In the genomic region with DNA sequence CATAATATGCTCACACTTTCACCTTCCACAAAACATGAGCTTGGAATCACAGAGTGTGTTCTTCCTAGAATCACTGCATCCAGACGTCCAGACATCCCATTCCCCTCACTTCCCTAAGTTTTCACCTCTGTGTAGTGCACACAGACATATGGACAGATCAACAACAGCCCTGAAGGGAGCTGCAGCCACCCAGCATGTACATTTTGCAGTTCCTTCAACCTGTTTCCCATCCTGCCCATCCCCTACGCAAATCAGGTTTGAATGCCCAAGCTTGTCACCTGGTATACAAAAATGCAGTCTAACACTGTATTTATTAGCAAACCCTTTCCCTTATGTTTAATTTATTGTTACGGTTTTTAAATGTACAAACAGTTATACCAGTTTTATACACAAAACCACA, we compare ENCODE assay signal across 11 mouse cellular contexts.
DNase-seq lines count a peak whose midpoint lies in the region; ATAC-seq and TF ChIP-seq lines count a peak whose summit lies in the region.
"Had no signal": no experiment of that assay in that cellular context is flagged by ENCODE, and none has a peak within 500 bp of the region (broad histone marks: within the 10 kb centered on the region; RNA-seq: fewer than 3 reads in every experiment).

No protein-coding gene starts in this region.

- H3K9ac ChIP-seq in neural tube, embryonic 11.5 days (ENCODE audit: low read length), result no peak overlapping the region
- 0 out of 2 replicates have a peak overlapping the region, but pooled peaks have one; percentile 14 for H3K9ac ChIP-seq in hindbrain, postnatal 0 days (replicated peaks; ENCODE audit: low read length)
- H3K9ac ChIP-seq in neural tube, embryonic 14.5 days (replicated peaks; ENCODE audit: low read depth, low read length), result no peak overlapping the region
- H3K9ac ChIP-seq: lung, embryonic 14.5 days had no signal

- no peak for DNase-seq in frontal cortex, postnatal 36 days (ENCODE audit: low spot score in 2 of 2)
- DNase-seq in neural tube, embryonic 11.5 days (ENCODE audit: low spot score), result no peak
- no peak for DNase-seq in neural tube, embryonic 10.5 days (ENCODE audit: extremely low spot score, low spot score)
- DNase-seq in hindbrain, postnatal 0 days (ENCODE audit: low spot score), result no peak
- DNase-seq in ovary, adult 18-20 months (ENCODE audit: low spot score), result no peak
- DNase-seq in spleen, postnatal 4 days (ENCODE audit: low spot score in 2 of 2), result no peak

- H3K9me3 ChIP-seq in neural tube, embryonic 11.5 days (ENCODE audit: control insufficient read depth, low read length), result no peaks in the 10 kb centered on the region
- no peaks in the 10 kb centered on the region for H3K9me3 ChIP-seq in hindbrain, postnatal 0 days (ENCODE audit: low read length)
- H3K9me3 ChIP-seq in neural tube, embryonic 14.5 days (ENCODE audit: control insufficient read depth, low read length), result no peaks in the 10 kb centered on the region
- H3K9me3 ChIP-seq: heart, embryonic 10.5 days had no signal

- no peaks in the 10 kb centered on the region for H3K36me3 ChIP-seq in neural tube, embryonic 11.5 days (ENCODE audit: control insufficient read depth, insufficient read depth, low read length)
- no peaks in the 10 kb centered on the region for H3K36me3 ChIP-seq in hindbrain, postnatal 0 days (ENCODE audit: insufficient read depth, low read length)
- H3K36me3 ChIP-seq in neural tube, embryonic 14.5 days (ENCODE audit: control insufficient read depth, insufficient read depth, low read length), result no peaks in the 10 kb centered on the region
- H3K36me3 ChIP-seq: heart, embryonic 10.5 days had no signal

- H3K4me3 ChIP-seq in neural tube, embryonic 11.5 days (ENCODE audit: low read depth, low read length), result no peak overlapping the region
- peak overlapping the region; percentile 25 for H3K4me3 ChIP-seq in hindbrain, postnatal 0 days (ENCODE audit: low read length)
- no peak overlapping the region; the same call in 1 of the 2 replicates for H3K4me3 ChIP-seq in neural tube, embryonic 14.5 days (ENCODE audit: low read depth, low read length)

- TF ChIP-seq CTCF in hindbrain, postnatal 0 days (IDR thresholded peaks at IDR 0.05; ENCODE audit: low read depth), result no peak

- no peak overlapping the region for H3K4me2 ChIP-seq in neural tube, embryonic 11.5 days (ENCODE audit: low read depth)
- H3K4me2 ChIP-seq in hindbrain, postnatal 0 days (ENCODE audit: low read depth, low read length), result peak overlapping the region; percentile 56
- H3K4me2 ChIP-seq in neural tube, embryonic 14.5 days (ENCODE audit: low read depth, low read length), result peak overlapping the region; percentile 59

- WGBS in neural tube, embryonic 11.5 days, result 54% methylated on average over 3 of the region's 3 CpGs
- 37% methylated on average over 3 of the region's 3 CpGs for WGBS in hindbrain, postnatal 0 days
- WGBS in neural tube, embryonic 14.5 days, result 55% methylated on average over 3 of the region's 3 CpGs

- H3K27me3 ChIP-seq in neural tube, embryonic 11.5 days (ENCODE audit: control insufficient read depth, insufficient read depth, low read length), result no peaks in the 10 kb centered on the region
- H3K27me3 ChIP-seq in hindbrain, postnatal 0 days (ENCODE audit: insufficient read depth, low read length), result no peaks in the 10 kb centered on the region
- H3K27me3 ChIP-seq in neural tube, embryonic 14.5 days (ENCODE audit: control insufficient read depth, insufficient read depth, low read length), result no peaks in the 10 kb centered on the region

- ATAC-seq in frontal cortex, adult (ENCODE audit: low TSS enrichment), result peak; percentile 36
- 0 out of 2 replicates have a peak, but pooled peaks have one; percentile 11 for ATAC-seq in neural tube, embryonic 11.5 days (ENCODE audit: insufficient read depth, low FRiP score, low TSS enrichment)
- ATAC-seq in hindbrain, postnatal 0 days, result peak; percentile 65
- ATAC-seq in neural tube, embryonic 14.5 days (ENCODE audit: low read depth), result peak; percentile 56
- ATAC-seq: activated CD4-positive, CD25-positive, alpha-beta regulatory T cell, adult 4 months had no signal

- no peaks in the 10 kb centered on the region for H3K4me1 ChIP-seq in neural tube, embryonic 11.5 days (ENCODE audit: control insufficient read depth, insufficient read depth, low read length)
- no peaks in the 10 kb centered on the region for H3K4me1 ChIP-seq in hindbrain, postnatal 0 days (ENCODE audit: insufficient read depth, low read length)
- H3K4me1 ChIP-seq in neural tube, embryonic 14.5 days (ENCODE audit: control insufficient read depth, insufficient read depth, low read length), result no peaks in the 10 kb centered on the region
- H3K4me1 ChIP-seq: heart, embryonic 10.5 days had no signal

- no peak overlapping the region for H3K27ac ChIP-seq in neural tube, embryonic 11.5 days (ENCODE audit: low read depth, low read length)
- H3K27ac ChIP-seq in hindbrain, postnatal 0 days, result no peak overlapping the region
- H3K27ac ChIP-seq in neural tube, embryonic 14.5 days (ENCODE audit: low read depth, low read length), result no peak overlapping the region

Comparison
In these comparisons a context has a peak if more than half of its experiments do, and no peak if none do; other contexts are left out.
1. ATAC-seq: peak in every context shown above with its lines; median percentile 65 in hindbrain, postnatal 0 days; 56 in neural tube, embryonic 14.5 days; 36 in frontal cortex, adult; 11 in neural tube, embryonic 11.5 days.